Mouse (Mus musculus) embryonic facial prominence, embryonic 12.5 days (tissue): Measurements from ENCODE around the gene Tlcd2. TPM values are rescaled to one million over a fixed set of nuclear protein-coding genes. Genes with fewer than 3 reads are reported as not detected.
"Not testable (repeated sequence)": the region's sequence is repeated elsewhere in the genome, so short reads cannot be mapped to it uniquely, and the experiment has no call there.

Experiments used
- ATAC-seq: fragments of 200-750 bp; cut with Nextera tagmentation; 2 replicates; pipeline ENCODE4 v1.8.0; 2017; ENCODE audit not compliant: insufficient number of reproducible peaks, insufficient read depth, low FRiP score, low TSS enrichment
- H3K27ac ChIP-seq: fragments of 300-500 bp; sonication (generic); 2 replicates; pipeline ENCODE4 v1.5.1; 2016; ENCODE audit warnings: mild to moderate bottlenecking
- H3K27me3 ChIP-seq: fragments of 300-500 bp; sonication (generic); 2 replicates; pipeline ENCODE4 v1.6.1; 2016; ENCODE audit warnings: mild to moderate bottlenecking, moderate library complexity
- H3K36me3 ChIP-seq: fragments of 300-500 bp; sonication (generic); 2 replicates; pipeline ENCODE4 v1.6.1; 2016; ENCODE audit warnings: mild to moderate bottlenecking
- H3K4me1 ChIP-seq: fragments of 300-500 bp; sonication (generic); 2 replicates; pipeline ENCODE4 v1.6.1; 2016
- H3K4me2 ChIP-seq: fragments of 300-500 bp; sonication (generic); replicated peaks from 2 replicates; pipeline ENCODE4 v1.6.1; 2016; ENCODE audit warnings: mild to moderate bottlenecking, moderate library complexity
- H3K4me3 ChIP-seq: fragments of 300-500 bp; sonication (generic); 2 replicates; pipeline ENCODE4 v1.5.1; 2016; ENCODE audit warnings: mild to moderate bottlenecking
- H3K9ac ChIP-seq: fragments of 300-500 bp; sonication (generic); 2 replicates; pipeline ENCODE4 v1.6.1; 2016; ENCODE audit warnings: mild to moderate bottlenecking, moderate library complexity
- H3K9me3 ChIP-seq: fragments of 300-500 bp; sonication (generic); 2 replicates; pipeline ENCODE4 v1.6.1; 2016; ENCODE audit warnings: mild to moderate bottlenecking, moderate library complexity
- WGBS: fragments of 180-500 bp; shearing (Covaris S2); methylation state at CpG from one replicate; pipeline ENCODE4 v1.1.7; 2016; 5-methylcytosine and 5-hydroxymethylcytosine counted together
- polyA plus RNA-seq: library from polyadenylated mRNA; unstranded; fragments of >200 nt; fragmentation: Nextera tagmentation; extraction: Ambion mirVana; gene quantifications from 2 replicates; pipeline ENCODE4 v1.2.1, GENCODE M21; 2016

Tlcd2 gene
- polyA plus RNA-seq, 1 experiment from 2014 or later = 26.6 TPM

DNA sequence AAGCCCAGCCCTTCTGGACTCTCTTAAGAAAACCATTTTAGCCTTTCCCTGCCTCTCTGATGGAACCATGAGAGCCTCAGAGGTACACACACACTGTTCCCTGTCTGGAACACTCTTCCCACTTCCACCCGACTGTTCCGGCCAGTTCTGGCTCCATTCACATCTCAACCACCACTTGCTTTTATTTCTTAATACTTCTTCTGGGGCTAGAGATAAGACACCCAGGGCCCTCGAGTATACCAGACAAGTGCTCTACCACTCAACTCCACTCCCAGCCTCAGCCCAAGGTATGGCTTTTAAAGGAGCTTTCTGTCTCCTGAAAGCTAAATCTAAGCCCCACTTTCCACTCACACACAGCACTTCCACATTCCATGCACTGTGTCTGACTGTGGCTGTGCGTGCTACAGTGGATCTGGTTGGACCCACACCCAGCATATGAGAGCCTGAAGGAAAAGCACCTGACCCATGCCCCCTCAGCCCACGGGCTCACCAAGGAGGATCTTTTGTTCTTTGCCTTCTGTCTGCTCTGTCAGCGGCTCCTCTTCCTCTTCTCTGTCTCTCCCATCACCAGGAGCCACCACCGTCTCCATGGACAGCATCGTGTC is 11.1 kb upstream of the Tlcd2 start:
- Histone ChIP-seq H3K9ac (no peak overlapping the region), H3K4me3 (no peak overlapping the region), H3K27me3 (no peaks in the 10 kb centered on the region), H3K4me1 (peaks cover 19% of the 10 kb centered on the region), H3K4me2 (no peak overlapping the region), H3K36me3 (peaks cover 27% of the 10 kb centered on the region), H3K27ac (no peak overlapping the region), H3K9me3 (no peaks in the 10 kb centered on the region)
- 82% methylated on average over 8 of the region's 8 CpGs for WGBS
- no peak for ATAC-seq

- peaks cover 19% of the 10 kb centered on the region for H3K4me1 ChIP-seq
- no peak overlapping the region for H3K4me2 ChIP-seq
- H3K36me3 ChIP-seq = peaks cover 24% of the 10 kb centered on the region
- H3K27ac ChIP-seq = no peak overlapping the region; the same call in 1 of the 2 replicates
- no peak overlapping the region for H3K4me3 ChIP-seq
- H3K9ac ChIP-seq = no peak overlapping the region; the same call in 1 of the 2 replicates
- H3K9me3 ChIP-seq = no peaks in the 10 kb centered on the region
- WGBS = 87% methylated on average over 15 of the region's 15 CpGs
- no peaks in the 10 kb centered on the region for H3K27me3 ChIP-seq
- ATAC-seq = no peak
These were observed 10.6 kb upstream of the Tlcd2 start for GRCm38 (mm10) chr11:75450936-75451335.

- H3K4me2 ChIP-seq = no peak overlapping the region
- peaks cover 24% of the 10 kb centered on the region for H3K36me3 ChIP-seq
- H3K9me3 ChIP-seq = no peaks in the 10 kb centered on the region
- no peak overlapping the region for H3K27ac ChIP-seq
- no peaks in the 10 kb centered on the region for H3K27me3 ChIP-seq
- no peak for ATAC-seq
- WGBS = 93% methylated on average over 8 of the region's 8 CpGs
- H3K4me1 ChIP-seq = peaks cover 19% of the 10 kb centered on the region
- no peak overlapping the region for H3K4me3 ChIP-seq
- H3K9ac ChIP-seq = no peak overlapping the region
These were observed 9.4 kb upstream of the Tlcd2 start for GRCm38 (mm10) chr11:75452081-75452480.

GRCm38 (mm10) chr11:75452812-75453557 is 8.5 kb upstream of the Tlcd2 start:
- Histone ChIP-seq H3K9ac (0 out of 2 replicates have a peak overlapping the region, but pooled peaks have one; percentile 67), H3K9me3 (no peaks in the 10 kb centered on the region), H3K4me2 (peak overlapping the region; percentile 100; the same call in 1 of the 2 replicates), H3K27ac (no peak overlapping the region), H3K36me3 (peaks cover 18% of the 10 kb centered on the region), H3K27me3 (no peaks in the 10 kb centered on the region), H3K4me3 (no peak overlapping the region), H3K4me1 (peaks cover 19% of the 10 kb centered on the region)
- no peak for ATAC-seq
- WGBS = 91% methylated on average over 31 of the region's 31 CpGs

DNA sequence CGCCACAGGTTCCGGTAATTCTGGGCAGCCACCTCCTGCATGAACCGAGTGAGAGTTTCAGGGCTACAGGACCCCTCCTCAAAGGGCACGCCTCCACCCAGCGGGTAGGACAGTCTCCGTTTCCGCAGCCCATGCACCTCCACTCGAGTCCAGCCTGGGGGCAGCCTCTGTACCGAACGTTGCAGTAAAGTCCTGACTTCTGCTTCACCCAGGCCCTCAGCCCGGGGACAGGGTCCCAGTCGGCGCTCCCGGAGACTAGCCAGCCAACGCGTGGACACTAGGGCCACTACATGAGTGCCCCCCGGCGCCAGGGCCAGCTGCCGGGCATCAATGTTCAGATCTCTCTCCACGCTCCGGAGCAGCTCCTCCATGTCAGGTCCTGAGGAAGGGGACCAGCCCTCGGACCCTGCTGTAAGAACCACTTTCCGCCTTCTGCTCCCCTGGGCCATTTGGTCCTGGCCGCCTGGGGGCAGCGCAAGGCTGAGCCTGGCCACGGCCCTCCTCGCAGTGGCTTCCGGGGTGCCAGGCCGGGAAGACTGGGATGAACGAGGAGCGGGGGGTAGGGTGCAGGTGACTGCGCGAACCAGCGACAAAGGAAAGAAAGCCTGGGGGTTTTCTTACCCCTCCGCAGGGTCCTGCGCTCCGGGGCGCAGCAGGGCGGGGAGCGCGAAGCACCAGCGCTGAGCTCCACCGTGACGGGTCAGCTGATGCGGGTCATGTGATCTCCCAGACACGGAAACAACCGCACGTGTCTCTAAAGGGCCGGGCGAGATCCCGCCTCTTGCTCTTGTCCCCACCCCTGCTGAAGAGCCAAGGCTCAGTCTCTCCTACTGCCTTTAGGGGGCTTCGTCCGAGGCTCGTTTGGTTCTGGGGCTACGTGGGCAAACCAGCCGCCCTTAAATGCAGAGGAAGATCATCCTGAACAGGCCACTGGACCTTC is 7.3 kb upstream of the Tlcd2 start, which contains the start of gene Wdr81:
Wdr81 (minus strand) TSS at position 727 of the 940 bp plus-strand sequence.
- Histone ChIP-seq H3K36me3 (peaks cover 6% of the 10 kb centered on the region; the same call in 1 of the 2 replicates), H3K27ac (peak within 1 kb of the TSS; percentile 67; the same call in 1 of the 2 replicates), H3K9ac (peak within 1 kb of the TSS; percentile 67), H3K9me3 (no peaks in the 10 kb centered on the region), H3K4me3 (peak within 1 kb of the TSS; percentile 74), H3K27me3 (no peaks in the 10 kb centered on the region), H3K4me2 (peak within 1 kb of the TSS; percentile 100), H3K4me1 (peaks cover 19% of the 10 kb centered on the region)
- WGBS = 2% methylated on average over 56 of the region's 56 CpGs
- ATAC-seq = peak; percentile 91

DNA sequence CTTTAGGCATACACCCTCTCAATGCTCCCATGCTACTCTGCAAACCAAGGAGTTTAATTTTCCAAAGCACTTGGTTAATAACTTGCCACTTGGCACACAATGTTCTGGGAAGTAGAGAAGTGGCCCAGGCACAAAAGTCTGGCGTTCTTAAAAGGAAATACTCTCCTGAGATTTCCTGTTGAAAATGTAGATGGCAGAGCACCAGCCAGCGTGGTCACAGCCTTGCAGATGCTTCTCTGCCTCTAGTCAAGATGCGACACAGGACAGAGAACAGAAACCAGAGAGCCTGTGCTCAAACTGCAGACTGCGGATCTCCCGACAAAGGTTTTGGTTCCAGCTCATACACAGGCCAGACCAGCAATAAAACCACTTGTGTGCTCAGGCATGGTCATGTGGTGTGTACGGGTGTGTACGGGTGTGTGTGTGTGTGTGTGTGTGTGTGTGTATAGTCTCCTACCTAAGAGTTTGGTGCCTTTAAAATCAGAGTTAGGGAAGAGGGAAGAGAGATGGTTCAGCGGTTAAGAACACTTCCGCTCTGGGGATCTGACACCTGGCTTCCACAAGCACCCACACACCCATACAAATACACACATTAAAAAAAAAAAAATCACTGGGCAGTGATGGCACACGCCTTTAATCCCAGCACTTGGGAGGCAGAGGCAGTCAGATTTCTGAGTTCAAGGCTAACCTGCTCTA is 6.3 kb upstream of the Tlcd2 start:
- Histone ChIP-seq H3K9me3 (no peaks in the 10 kb centered on the region), H3K27ac (peak overlapping the region; percentile 67; the same call in 1 of the 2 replicates), H3K36me3 (no peaks in the 10 kb centered on the region), H3K27me3 (no peaks in the 10 kb centered on the region), H3K9ac (peak overlapping the region; percentile 67), H3K4me1 (peaks cover 29% of the 10 kb centered on the region), H3K4me2 (peak overlapping the region; percentile 100), H3K4me3 (peak overlapping the region; percentile 74)
- no peak for ATAC-seq
- 75% methylated on average over 10 of the region's 10 CpGs for WGBS

DNA sequence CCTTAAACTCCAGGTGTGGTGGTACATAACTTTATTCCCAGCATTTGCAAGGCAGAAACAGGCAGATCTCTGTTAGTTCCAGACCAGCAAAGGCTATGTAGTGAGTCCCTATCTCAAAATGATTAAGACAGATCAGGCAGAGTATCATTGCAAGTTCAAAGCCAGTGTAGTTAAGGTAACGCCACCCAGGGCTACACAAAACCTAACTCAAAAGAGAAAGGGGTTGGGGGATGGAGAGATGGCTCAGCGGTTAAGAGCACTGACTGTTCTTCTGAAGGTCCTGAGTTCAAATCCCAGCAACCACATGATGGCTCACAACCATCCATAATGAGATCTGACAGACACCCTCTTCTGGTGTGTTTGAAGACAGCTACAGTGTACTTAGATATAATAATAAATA is 5.5 kb upstream of the Tlcd2 start:
- not testable (repeated sequence) for H3K4me3 ChIP-seq, H3K9ac ChIP-seq, H3K4me2 ChIP-seq, H3K36me3 ChIP-seq, H3K27ac ChIP-seq, H3K9me3 ChIP-seq, H3K27me3 ChIP-seq, ATAC-seq
- 91% methylated on average over 2 of the region's 2 CpGs for WGBS
- peaks cover 30% of the 10 kb centered on the region for H3K4me1 ChIP-seq

DNA sequence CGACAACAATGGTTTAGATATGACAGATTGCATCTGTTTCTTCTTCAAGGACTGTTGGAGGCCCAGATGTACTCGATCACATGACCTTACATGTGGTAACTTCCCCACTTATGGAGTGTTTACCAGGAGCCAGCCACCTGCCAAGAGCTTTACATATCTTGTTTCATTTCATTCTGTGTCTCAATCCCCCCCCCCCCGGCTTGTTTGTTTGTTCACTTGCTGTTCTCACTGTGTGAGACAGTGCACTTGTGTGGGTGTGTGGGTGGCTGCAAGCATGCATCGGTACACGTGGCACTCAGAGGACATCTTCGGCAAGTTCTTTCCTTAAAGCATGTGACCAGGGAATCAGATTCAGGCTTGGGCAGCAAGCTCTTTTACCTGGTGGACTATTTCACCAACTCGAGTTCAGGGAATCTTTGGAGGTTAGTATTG is 5.1 kb upstream of the Tlcd2 start:
- Histone ChIP-seq H3K9me3 (no peaks in the 10 kb centered on the region), H3K27ac (no peak overlapping the region), H3K36me3 (no peaks in the 10 kb centered on the region), H3K4me1 (peaks cover 26% of the 10 kb centered on the region), H3K9ac (no peak overlapping the region), H3K4me2 (no peak overlapping the region), H3K4me3 (no peak overlapping the region), H3K27me3 (no peaks in the 10 kb centered on the region)
- no peak for ATAC-seq
- 78% methylated on average over 7 of the region's 7 CpGs for WGBS

GRCm38 (mm10) chr11:75458169-75458568 is 3.3 kb upstream of the Tlcd2 start:
- H3K27me3 ChIP-seq = no peaks in the 10 kb centered on the region
- no peak overlapping the region for H3K4me3 ChIP-seq
- no peak overlapping the region for H3K9ac ChIP-seq
- no peak overlapping the region for H3K27ac ChIP-seq
- WGBS = 22% methylated on average over 3 of the region's 3 CpGs
- no peaks in the 10 kb centered on the region for H3K36me3 ChIP-seq
- H3K4me1 ChIP-seq = peaks cover 42% of the 10 kb centered on the region
- ATAC-seq = no peak
- H3K4me2 ChIP-seq = no peak overlapping the region
- H3K9me3 ChIP-seq = no peaks in the 10 kb centered on the region

DNA sequence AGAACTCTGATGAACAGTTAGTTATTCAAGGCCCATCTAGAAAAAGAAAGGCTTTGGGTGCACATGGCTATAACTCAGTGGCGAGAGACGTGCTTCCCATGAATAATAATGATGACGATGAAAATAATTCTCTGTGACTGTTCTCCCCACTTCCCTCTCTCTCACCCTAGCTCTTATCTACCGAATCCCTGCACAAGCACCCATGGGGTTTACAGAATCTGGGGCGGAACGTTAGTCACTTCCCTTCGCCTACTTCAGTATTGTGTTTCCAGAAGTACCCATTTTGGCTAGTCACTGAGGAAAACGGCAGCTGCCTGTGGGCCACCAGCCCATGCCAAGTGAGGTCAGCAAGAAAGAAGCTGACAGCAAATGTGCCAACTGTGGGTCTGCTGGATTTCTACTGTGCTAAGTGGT is 2.9 kb upstream of the Tlcd2 start:
- Histone ChIP-seq H3K27me3 (no peaks in the 10 kb centered on the region), H3K9me3 (no peaks in the 10 kb centered on the region), H3K27ac (no peak overlapping the region), H3K4me1 (peaks cover 43% of the 10 kb centered on the region), H3K4me3 (no peak overlapping the region), H3K36me3 (no peaks in the 10 kb centered on the region), H3K9ac (no peak overlapping the region), H3K4me2 (no peak overlapping the region)
- no peak for ATAC-seq
- WGBS = 81% methylated on average over 8 of the region's 8 CpGs
